Mouse (Mus musculus) heart, postnatal 25 days (tissue): ENCODE results near the gene Med24. TPM values are rescaled to one million over a fixed set of nuclear protein-coding genes. Genes with fewer than 3 reads are reported as not detected.
A peak's percentile ranks its signal among the peaks of the same experiment; 100 is the strongest.
"Not testable (repeated sequence)": the region's sequence is repeated elsewhere in the genome, so short reads cannot be mapped to it uniquely, and the experiment has no call there.

Source experiments
- DNase-seq: peaks from one replicate; pipeline ENCODE4 v3.0.0; 2022; ENCODE audit warnings: low spot score
- intact Hi-C: fragments of 180-260 bp; cut with DNase I; formaldehyde crosslinking; loops from one replicate; pipeline ENCODE4 v1.15.1; 2025
- total RNA-seq, 2 experiments: library from RNA; stranded (reverse); gene quantifications; 2 replicates each; pipeline ENCODE4 v1.2.3; 2021

Gene Med24
- total RNA-seq, 2 experiments from 2014 or later: 45.2 to 48.8 TPM

DNA sequence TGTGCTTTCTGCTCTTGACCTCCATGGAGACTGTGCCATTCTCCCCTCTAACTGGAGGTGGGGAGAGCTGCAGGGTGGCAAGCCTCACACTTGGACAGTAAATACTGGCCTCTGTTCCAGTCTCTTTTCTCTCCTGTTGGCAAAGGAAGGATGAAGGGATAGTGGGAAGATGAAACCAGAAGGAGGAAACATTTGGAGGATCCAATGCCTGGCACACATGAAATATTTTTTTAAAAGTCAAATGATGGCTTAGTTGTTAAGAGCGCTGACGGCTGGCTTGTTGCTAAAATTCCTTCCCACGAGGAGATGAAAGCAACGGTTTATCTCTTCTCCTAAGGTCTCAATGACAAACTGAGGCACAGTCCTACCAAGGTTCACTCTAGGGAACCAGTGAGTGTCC lies 5.9 kb upstream of the Med24 start:
- no peak for DNase-seq
- intact Hi-C loops: no loop called here

DNA sequence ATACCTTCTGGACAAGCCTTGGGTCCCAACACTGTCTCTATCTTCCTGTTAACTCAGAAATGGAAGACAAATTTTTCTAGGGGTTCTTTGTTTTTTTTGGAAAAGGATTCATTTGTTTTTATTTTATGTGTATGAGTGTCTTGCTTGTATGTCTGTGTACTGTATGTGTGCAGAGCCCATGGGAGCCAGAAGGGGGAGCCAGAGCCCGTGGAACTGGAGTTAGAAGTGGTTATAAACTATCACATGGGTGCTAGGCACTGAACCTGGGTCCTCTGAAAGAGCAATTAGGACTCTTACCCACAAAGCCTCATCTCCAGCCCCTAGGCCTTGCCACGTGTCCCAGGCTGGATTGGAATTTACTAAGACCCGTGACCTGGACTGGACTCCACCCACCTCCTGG lies 4.8 kb upstream of the Med24 start:
- intact Hi-C loops: no loop called here
- DNase-seq: no peak

DNA sequence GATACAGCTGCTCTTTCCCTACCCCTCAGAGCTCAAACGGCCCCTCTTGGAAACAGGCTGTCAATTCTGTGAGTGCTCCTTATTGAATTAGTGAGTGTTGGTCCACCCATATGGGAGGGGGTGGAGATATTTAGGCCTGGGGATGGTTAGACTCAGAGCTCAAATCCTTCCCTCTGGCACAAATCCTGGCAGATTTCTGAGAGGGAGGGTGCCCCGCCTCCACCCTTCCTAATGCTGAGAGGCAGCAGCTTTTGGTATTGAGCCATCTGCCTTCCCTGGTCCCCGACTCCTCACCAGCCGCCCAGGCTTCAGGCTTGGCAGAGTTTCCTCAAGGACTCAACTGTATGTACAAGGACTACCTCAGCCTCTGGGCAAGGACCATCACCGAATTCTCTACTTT lies 1.9 kb upstream of the Med24 start:
- intact Hi-C loops: no loop called here
- no peak for DNase-seq

DNA sequence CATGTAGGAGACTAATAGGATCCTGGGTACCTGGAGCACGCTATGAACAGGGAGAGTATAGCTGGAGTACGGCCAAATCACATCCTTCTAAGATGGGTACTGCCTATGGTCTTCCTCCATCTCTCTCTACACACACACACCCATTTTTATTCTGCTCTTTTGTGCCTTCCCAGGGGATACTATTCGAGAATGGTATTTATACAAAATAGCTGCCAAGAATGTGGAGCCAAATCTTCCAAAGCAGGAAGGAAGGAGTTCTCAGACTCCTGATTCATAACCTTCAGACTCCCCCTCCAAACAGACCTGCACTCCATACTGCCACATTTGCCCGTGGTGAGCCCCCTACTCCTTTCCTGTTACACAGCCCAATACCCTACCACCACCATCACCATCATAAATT lies 1.5 kb upstream of the Med24 start:
- DNase-seq: no peak
- intact Hi-C loops: no loop called here

DNA sequence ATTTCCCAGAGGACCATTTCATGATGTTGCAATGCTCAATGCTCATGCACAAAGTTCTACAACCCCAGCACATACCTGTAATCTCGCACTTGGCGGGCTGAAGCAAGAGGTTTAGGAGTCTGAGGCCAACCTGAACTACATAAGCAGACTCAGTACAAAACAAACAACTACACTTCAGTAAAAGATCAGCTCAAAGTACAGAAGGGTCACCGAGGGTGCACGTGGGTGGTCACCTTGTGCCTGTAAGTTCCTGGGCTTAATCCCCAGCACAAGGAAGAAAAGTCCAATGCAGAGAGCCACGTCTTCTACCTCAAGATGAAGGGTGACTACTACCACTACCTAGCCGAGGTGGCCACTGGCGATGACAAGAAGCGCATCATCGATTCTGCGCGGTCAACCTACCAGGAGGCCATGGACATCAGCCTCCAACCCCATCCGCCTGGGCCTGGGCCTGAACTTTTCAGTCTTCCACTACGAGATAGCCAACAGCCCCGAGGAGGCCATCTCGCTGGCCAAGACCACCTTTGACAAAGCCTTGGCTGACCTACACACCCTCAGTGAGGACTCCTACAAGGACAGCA lies 3.2 kb downstream of the Med24 start:
- no peak for DNase-seq
- intact Hi-C loops: loop anchor here (2.0 kb wide), 1 partner anchor 13 kb away; no protein-coding TSS in a partner anchor

DNA sequence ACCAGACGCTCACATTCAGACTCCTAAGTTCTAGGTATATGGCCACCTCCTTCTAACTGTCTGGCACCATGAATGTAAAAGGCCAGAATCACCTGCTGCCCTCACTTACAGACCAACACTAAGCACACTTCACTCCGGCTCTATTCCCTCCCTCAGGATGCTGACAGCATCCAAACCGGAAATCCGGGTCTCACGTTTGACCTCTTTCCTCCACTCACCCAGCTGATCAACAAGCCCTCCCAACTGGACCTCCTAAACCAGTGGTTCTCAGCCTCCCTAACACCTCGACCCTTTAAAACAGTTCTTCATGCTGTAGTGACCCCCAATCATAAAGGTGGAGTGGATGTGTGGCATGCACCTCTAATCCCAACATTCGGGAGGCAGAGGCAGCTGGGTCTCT lies 6.1 kb downstream of the Med24 start:
- intact Hi-C loops: loop anchor here (5.0 kb wide), 1 partner anchor 49 kb away; no protein-coding TSS in a partner anchor
- DNase-seq: no peak

DNA sequence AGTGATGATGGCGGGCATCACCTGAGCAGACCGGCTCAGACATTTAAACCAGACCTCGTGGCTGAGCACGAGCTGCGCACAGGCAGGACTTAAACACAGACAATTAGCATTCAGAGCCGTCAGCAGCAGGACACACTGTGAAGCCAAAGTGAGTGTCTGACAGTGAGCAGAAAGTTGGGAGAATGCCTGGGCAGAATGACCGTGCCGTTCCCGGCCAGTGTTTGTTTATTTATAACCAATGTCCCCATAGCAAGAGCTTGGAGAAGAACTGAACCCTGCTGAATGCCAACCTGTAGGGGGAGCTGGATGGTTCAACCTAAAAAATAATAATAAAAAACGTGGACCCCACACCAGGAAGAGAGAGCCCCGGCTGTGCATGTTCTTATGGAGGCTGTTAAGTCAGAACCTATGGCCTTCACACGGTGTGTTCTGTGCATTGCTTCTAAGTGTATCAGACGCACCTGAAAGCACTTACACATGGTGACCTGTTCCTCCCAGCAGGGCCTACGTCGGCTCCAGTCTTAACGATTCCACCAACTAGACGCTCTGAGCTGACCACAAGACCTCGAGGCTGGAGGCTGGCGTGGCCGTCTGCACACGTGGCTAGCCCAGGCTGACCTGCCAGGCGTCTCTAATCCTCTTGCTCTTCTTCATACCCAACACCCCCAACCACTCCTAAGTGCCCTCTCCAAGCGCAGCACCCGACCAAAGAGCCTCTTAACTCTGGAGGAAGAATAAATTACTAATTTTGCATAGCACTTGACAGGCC lies 7.6 kb downstream of the Med24 start:
- peak; percentile 80 for DNase-seq
- intact Hi-C loops: loop anchor here (5.0 kb wide), 1 partner anchor 51 kb away; no protein-coding TSS in a partner anchor

DNA sequence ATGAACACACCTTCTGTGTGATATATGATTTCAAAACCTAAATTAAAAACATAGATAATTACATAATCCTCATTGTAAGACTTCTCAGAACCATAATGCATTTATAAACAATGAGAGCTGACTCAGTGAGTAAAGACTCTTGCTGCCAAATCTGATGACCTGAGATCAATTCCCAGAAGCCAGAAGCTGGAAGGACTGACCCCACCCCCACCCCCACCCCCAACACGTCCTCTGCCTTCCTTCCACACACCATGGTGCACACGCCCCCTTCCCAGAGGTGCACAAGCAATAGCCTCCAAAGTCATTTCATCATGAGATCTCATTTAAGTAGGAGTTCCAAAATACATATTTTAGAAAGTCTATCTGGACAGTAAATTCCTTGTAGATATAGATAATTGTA lies 8.5 kb downstream of the Med24 start:
- intact Hi-C loops: loop anchor here (5.0 kb wide), 1 partner anchor 52 kb away; no protein-coding TSS in a partner anchor
- no peak for DNase-seq

DNA sequence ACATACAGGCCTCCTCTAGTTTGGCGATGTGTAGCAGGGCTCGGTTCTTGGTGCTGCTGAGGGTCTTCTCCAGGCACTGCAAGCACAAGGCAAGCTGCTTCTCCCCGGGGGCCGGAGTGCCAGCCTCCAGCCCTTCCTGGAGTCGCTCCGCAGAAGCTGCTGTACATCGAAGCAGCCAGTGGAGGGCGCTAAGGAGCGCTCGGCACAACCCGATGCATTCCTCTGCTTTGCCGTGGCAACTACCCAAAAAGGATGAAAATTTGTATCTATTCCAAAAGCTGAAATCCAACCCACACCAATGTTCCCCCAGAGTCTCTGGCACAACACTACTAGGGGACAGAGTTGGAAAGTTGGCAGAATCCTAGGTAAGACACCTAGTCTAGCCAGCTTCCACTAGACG lies 11.3 kb downstream of the Med24 start:
- intact Hi-C loops: no loop called here
- DNase-seq: no peak

DNA sequence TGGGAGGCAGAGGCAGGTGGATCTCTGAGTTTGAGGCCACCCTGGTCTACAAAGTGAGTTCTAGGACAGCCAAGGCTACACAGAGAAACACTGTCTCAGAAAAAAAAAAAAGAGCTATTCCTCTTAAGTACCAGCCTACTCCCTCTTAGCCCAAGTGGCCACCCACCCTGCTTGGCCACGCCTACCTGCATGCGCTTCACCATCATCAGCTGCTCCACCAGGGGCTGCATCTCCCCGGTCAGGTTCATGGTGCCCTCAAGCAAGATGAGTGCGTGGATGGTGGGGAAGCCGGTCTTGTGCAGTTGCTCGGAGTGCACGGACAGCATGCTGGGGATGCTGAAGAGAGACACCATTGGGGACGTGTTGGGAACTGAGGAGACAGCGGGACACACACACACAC lies 13.3 kb downstream of the Med24 start:
- intact Hi-C loops: no loop called here

DNA sequence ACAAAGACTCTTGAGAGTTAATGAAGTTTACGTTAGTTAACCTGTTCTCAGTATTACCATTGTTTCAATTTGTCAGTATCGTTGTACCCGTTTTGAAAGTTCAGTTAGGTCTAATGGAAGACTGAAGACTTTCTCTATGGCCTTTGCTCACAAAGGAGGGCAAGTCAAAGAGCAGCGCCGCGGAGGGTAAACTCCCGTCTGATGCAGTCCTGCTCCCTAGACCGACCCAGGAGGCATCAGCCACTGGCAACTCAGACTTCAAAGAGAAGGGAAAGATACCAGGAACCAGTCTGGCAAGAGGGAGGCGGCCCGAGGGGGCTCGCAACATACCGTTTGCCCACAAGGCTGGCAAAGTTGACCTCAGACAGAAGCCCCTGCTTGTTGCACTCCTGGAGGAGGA lies 15.5 kb downstream of the Med24 start:
- intact Hi-C loops: loop anchor here (2.0 kb wide), 1 partner anchor 43 kb away; no protein-coding TSS in a partner anchor

More for the DNA sequence above, 13.3 kb downstream of the Med24 start:
- no peak for DNase-seq

DNA sequence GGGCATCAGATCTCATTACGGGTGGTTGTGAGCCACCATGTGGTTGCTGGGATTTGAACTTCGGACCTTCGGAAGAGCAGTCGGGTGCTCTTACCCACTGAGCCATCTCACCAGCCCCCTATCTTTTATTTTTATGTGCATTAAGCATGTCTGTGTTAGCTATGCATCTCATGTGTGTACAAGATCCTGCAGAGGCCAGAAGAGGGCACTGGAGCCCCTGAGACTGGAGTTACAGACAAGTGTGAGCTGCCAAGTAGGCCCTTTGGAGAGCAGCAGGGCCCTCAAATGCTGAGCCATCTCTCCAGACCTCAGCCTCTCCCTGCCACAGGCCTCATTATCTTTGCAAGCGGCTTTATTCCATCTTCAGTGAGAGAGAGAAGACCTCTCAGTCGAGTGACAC lies 17.2 kb downstream of the Med24 start:
- not testable (repeated sequence) for DNase-seq
- intact Hi-C loops: loop anchor here (2.0 kb wide), 1 partner anchor 45 kb away; no protein-coding TSS in a partner anchor

More for the DNA sequence above, 15.5 kb downstream of the Med24 start:
- DNase-seq: no peak

DNA sequence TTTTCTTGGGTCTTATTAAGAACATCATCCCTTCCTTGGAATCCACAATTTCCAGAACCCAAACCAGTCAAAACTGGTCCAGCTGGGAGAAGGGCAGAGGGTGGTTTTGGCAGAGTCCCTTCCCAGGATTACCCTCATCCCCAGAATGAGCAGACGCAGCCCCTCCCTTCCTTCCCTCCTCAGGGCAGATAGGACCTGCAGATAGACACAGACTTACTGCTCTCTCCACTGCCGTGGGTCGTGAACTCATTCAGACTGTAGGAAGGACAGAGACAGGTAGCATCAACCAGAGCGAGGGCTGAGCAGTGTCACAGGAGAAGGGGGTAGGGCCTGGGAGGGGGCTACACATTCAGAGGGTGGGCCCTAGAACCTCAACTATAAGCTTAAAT lies 18.2 kb downstream of the Med24 start:
- no peak for DNase-seq
- intact Hi-C loops: loop anchor here (2.0 kb wide), 1 partner anchor 78 kb away; no protein-coding TSS in a partner anchor

DNA sequence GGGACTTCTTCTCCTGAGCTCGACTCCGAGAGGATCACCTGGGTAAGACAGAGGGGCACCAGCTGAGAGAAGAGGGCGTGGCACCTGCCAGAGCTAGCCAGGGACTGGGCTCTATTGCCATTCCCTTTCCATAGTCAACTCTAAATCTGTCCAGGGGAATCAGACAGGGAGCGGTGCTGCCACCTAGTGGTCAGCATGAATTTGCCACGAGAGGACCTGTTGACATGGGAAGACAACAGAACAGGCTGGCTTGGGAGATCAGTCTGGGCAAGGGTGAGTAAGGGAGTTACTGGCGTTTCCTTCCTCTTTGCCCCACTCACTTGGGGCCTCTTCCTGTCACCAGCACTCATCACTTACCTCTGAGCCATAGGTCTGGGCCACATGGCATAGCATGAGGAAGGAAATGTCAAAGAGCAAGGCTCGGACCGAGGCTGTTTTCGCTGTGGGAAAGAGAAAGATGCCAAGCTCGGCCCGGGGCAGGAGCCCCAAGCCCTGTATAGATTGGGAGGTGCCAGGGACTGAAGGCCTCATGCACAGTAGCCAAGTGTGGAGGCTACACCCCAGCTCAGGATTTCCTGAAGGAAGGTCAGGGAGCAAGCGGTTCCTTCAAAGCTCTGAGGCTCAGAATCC lies 18.7 kb downstream of the Med24 start:
- intact Hi-C loops: loop anchor here (2.0 kb wide), 1 partner anchor 78 kb away; no protein-coding TSS in a partner anchor
- DNase-seq: peak; percentile 69

DNA sequence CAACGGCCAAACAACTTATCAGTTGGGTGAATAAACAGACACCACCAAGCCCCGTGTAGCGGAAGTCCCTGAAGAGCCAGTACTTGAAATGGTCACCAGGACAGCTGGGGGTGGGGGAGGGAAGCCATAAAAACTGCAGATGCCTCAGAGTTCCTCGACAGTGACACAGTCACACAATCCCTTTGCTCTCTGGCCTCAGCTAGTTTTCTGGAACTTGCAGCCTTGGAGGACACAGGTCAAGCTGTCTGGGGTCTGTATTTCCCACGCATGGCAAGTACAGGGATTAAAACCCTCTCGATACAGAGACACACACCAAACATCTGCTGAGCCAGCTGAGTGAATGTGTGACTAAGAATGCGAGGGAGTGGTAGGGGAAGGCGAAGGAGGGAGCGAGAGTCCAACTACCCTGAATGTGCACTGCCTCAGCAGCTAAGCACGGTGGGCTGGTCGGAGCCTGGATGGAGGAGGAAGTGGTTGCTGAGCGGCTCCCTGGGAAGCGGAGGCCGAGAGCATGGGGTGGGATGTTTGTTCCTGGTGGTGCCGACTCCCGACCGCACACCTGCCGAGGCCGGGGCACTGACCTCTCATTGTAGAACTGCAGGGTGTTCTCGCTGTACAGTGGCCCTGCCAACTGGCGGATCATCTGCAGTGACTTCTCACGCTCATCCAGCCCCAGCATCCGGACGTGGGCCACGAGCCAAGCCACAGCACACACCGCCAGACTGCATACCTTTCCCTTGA lies 20.1 kb downstream of the Med24 start:
- intact Hi-C loops: no loop called here

DNA sequence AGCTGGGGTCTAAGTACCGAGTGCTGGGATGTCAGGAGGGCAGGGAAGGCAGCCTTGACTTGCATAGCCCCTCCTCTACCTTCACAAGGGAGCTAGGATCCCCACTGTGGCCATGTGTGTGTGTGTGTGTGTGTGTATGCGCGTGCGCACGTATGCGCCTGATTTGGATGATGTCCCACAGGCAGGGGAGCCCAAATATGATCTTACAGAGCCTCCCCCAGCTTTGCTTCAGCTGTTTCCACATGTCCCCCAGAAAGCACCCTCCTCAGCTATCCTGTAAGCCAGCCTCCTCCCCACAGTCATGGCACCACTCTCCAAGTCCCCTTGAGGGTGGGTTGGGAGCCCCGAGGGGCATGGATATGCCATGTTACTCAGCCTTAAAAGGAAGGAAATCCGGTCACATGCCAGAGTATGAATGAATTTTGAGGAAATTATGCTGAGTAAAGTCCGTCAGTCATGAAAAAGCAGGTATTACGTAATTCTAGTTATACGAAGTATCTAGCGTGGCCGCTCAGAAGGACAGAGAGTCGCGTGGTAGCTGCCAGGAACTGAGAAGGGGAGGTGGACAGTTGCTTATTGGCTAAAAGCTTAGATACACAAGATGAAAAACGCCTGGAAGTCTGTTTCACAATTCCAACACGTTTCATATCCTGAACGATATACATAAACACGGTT lies 20.8 kb downstream of the Med24 start:
- intact Hi-C loops: no loop called here

More for the DNA sequence above, 20.1 kb downstream of the Med24 start:
- DNase-seq: no peak

DNA sequence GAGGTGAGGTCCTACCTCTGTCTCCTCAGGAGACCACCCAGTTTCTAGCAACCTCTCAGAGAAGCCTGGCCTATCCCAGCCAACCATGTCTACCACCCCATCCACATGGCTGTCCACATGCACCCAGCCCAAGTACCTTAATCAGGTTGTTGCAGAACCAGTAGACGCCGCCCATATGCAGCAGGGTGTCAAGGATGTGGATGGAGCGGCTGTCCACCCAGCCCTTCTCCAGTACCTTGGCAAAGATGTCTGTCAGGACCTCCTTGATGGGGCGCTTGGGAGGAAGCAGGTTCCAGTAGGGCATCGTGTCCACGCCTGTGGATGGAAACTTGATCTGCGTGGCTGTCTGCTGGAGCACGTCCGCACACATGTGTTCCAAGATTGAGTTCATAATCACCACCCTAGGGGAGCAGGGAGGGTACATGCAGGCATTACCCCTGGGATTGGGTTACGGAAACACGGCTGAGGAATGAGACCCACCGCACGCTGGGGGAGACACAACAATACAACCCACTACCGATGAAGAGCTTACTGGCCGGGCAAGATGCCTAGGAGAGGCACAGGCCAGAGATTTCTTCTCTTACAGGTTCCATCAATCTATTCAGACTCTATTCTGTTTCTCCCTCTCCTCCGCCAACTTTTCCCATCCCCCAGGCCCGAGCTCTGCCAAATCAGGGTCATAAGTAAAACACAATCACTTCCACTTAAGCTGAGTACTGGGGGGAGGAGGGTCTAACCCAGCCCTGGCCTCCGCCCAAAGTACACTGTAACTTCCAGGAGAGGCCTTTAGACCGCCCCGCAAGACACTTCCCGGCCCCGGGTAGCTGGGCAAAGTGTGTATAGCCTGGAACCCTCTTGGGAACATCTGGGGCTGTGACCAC lies 21.6 kb downstream of the Med24 start:
- intact Hi-C loops: no loop called here
- DNase-seq: peak; percentile 49

More for the DNA sequence above, 20.8 kb downstream of the Med24 start:
- DNase-seq: peak; percentile 33

DNA sequence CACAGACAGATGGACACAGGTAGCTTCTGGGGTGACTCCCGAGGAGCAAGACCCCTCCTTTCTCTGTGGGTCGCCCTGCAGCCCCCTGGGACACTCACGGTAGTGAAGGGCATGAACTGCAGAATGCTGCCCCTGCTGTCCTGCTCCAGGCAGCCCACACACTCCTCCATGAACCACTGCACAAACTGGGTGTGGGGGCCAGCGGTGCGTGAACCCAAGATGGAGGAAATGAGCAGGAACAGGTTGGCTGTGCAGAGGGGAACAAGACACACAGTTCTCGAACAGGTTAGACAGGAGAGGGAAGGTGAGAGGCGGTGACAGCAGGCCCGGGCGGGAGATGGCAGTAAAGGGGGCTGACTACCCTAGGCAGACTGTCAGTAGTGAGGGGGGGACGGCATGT lies 24.2 kb downstream of the Med24 start:
- intact Hi-C loops: no loop called here
- DNase-seq: no peak
